Mouse (Mus musculus): Measurements from ENCODE around the gene Crybb1.

GRCm38 (mm10) chr5:112242361-112242778, 13.2 kb upstream of the Crybb1 start:
- TF ChIP-seq GATA1 (IDR thresholded peaks at IDR 0.05; ENCODE audit: borderline replicate concordance, low read length) (no peak), FLI1 (IDR thresholded peaks at IDR 0.05; ENCODE audit: low read length) (peak; percentile 87; the same call in 1 of the 2 replicates)
